Mouse (Mus musculus) testis, adult 2 months (tissue): Measurements from ENCODE around the gene Gbp9.
"Not testable (repeated sequence)": the region's sequence is repeated elsewhere in the genome, so short reads cannot be mapped to it uniquely, and the experiment has no call there.

ENCODE experiments used
- CTCF ChIP-seq: fragments of 200-500 bp; IDR thresholded peaks from 2 replicates; pipeline ENCODE4 v1.5.1; 2012; ENCODE audit warnings: low read depth, mild to moderate bottlenecking, inconsistent platforms, low read length, moderate library complexity; ENCODE audit not compliant: control insufficient read depth, insufficient read depth, insufficient replicate concordance
- POLR2A ChIP-seq: fragments of 200-500 bp; IDR thresholded peaks from 2 replicates; pipeline ENCODE4 v1.6.1; 2012; ENCODE audit warnings: low read depth, mild to moderate bottlenecking, inconsistent platforms, low read length, moderate library complexity; ENCODE audit not compliant: control insufficient read depth

GRCm38 (mm10) chr5:105109775-105110174 is 29.6 kb downstream of the Gbp9 start:
- TF ChIP-seq CTCF, POLR2A: not testable (repeated sequence)
